Mouse (Mus musculus): Measurements from ENCODE around the gene Actg2.

The Actg2 gene

DNA sequence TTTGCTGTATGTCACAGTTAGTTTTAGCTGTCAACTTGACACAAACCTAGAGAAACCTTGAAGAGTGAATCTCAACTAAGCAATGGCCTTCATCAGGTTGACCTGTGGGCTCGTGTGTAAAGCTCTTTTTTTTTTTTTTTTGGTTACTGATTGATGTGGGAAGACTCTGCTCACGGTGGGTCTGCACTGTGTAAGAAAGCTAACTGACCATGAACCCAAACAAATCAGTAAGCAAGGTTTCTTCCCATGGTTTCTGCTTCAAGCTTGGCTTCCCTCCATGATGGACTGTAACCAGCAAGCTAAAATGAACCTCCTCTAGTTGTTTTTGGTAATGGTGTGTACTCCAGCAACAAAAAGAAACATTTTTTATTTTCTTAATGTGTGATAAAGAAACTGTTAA is 56.9 kb downstream of the Actg2 start:
- no peak for DNase-seq (ENCODE audit: low read depth, low spot score)

DNA sequence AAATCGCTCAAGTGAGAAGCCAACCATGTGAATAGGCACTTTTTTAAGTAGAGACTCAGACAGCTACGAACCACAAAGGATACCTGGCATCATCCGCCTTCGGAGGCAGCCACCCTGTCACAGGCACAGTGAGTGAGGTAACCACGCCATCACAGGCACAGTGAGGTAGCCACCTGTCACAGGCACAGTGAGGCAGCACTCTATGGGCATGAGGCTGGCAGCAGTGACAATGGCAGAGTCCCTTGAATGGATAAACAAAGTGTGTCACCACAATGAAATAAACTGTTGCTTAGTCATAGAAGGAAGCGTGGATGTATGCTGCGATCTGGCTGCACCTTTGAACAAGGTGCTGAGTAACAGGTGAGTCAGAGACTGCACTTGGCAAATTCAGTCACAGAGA is 57.4 kb downstream of the Actg2 start:
- no peak for DNase-seq (ENCODE audit: low read depth, low spot score)

DNA sequence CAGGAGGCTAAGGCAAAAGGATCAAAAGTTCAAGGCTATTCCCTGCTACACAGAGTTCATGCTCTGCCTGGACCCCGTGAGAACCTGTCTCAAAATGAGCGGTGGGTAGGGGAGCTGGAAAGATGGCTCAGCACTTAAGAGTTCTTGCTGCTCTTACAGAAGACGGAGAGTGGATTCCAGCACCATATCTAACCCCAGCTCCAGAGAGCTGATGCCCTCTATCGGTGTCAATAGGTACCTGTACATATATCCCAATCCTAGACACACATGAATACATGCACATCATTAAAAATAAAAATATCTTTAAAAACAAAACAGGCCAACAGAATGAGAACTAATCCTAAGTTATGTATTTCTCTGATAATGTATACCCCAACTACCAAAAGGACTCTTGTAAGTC is 57.8 kb downstream of the Actg2 start:
- no peak for DNase-seq (ENCODE audit: low read depth, low spot score)

DNA sequence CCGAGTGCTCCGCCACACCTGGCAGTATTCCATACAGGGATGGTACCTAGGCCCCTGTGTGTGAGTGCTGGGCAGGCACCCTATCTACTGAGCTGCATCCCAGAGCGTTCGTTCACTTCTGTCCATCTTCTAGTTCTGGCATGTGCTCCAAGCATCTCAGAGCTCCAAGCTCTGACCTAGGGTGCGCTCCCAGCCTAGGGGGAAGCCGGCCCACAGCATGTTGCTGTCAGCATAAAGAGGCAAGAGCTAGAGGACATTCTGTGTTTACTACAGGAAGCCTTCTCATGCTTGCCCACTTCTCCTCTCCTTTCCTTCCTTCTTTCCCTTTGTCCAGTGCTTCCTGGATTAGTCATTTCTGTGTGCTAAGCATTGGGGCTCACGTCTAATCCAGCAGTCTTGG is 60.6 kb downstream of the Actg2 start:
- DNase-seq (ENCODE audit: low read depth, low spot score), result no peak

DNA sequence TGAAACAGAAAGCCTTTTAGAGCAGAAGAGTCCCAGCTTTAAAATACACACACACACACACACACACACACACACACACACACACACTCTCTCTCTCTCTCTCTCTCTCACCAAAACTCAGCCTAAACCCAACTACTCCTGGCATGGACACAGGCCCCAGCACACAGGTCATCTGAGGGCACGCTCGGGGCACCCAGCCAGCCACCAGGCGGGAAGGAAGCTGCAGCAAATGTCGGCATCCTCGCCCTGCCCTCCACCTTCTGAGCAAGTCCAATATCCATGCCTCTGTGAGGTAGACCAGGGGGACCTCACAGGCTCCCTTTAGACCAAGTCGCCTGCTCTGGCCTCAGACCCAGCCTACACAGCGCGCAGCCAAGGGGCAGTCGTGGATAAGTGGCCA is 62.8 kb downstream of the Actg2 start:
- DNase-seq (ENCODE audit: low read depth, low spot score), result no peak

DNA sequence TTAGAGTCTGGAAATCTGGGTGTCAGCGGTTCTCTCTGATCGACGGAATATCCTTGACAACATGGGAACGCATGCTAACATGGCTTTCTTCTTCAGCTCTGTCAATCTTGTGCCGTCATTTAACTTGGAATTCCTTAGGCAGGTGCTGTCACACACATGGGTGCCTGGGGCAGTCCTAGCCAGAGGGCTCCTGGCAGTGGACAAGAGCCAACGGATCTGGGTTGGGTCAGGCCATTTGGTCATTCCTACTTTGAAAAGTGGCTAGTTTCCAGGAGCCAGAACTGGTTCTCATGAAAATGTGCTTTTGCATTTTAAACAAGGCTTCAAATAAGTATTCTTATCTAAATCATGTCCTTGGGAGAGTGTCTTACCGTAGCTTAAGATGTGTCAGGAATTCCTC is 64.3 kb downstream of the Actg2 start:
- DNase-seq (ENCODE audit: low read depth, low spot score), result no peak

DNA sequence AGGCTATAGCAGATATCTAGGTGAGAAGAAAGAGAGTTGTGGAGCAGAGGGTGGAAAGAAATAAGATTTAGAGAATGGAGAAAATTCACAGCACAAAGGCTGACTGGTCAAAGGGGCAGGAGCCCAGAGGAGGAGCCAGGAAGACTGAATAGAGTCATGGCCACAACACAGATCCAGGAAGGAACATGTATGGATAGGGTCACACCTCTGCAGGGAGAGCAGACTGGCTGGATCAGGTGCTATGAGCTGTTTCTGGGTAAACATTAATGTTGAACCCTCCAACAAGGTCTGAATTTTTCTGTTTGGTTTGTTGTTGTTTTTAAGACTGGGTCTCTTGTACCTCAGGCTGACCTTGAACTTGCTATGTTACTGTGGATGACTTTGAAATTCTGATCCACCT is 72.1 kb downstream of the Actg2 start:
- DNase-seq (ENCODE audit: low read depth, low spot score), result no peak
